Mouse (Mus musculus): ENCODE measurements around the gene 4931406P16Rik. TPM values are rescaled to one million over a fixed set of nuclear protein-coding genes. Genes with fewer than 3 reads are reported as not detected.
"Not testable (repeated sequence)": the region's sequence is repeated elsewhere in the genome, so short reads cannot be mapped to it uniquely, and the experiment has no call there.

4931406P16Rik gene
- polyA plus RNA-seq, 1 experiment, result 17.6 TPM

DNA sequence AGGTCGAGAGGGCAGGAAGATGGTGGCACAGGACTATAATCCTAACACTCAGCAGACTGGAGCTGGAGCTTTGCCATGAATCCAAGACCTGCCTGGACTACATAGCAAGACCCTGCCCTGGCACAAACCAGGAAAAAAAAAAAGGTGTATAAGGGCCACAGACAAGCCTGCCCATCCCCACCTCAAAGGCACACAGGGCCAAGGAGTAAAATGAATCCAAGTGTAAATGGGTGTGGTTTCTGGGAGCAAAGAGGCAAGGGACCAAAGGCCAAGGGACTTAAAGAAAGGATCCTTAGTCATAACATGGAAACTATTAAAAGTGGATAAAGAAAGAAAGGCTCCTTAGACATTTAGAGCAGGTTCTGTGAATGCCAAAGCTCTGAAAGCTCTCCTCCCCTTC is 94.9 kb downstream of the 4931406P16Rik start:
- TF ChIP-seq POLR2A (IDR thresholded peaks at IDR 0.05; ENCODE audit: control insufficient read depth, low read depth, low read length), result no peak
- TF ChIP-seq CTCF (IDR thresholded peaks at IDR 0.05; ENCODE audit: control insufficient read depth, insufficient read depth, insufficient replicate concordance, low read depth, low read length), result no peak
- H3K27me3 ChIP-seq (ENCODE audit: control insufficient read depth, insufficient read depth, low read length), result no peaks in the 10 kb centered on the region
- H3K36me3 ChIP-seq (ENCODE audit: control insufficient read depth, insufficient read depth, low read length), result no peaks in the 10 kb centered on the region
- H3K4me3 ChIP-seq (ENCODE audit: control insufficient read depth, low read depth, low read length), result no peak overlapping the region
- H3K4me1 ChIP-seq (ENCODE audit: control insufficient read depth, insufficient read depth, low read length), result no peaks in the 10 kb centered on the region
- no peak overlapping the region for H3K27ac ChIP-seq (ENCODE audit: control insufficient read depth, insufficient read depth, low read depth, low read length)

DNA sequence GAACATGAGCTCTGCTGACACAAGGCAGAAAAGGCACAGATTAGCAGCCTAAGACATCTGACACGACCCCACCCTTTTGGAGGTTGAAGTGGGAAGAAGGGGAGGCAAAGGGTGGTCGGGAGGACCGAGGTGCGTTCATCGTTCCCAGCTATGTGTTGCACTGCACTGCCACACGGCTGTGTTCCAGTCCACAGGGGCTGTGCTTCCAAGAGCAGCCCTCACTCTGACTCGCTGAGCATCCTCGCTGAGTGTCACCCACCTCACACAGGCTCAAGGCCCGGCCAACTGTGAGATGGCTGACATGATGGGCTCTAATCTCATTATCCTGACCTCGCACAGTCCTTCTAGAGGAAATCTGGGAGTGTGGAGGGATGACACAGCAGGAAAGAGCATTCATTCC is 96.9 kb downstream of the 4931406P16Rik start:
- TF ChIP-seq POLR2A (IDR thresholded peaks at IDR 0.05; ENCODE audit: control insufficient read depth, low read depth, low read length), result no peak
- no peak for TF ChIP-seq CTCF (IDR thresholded peaks at IDR 0.05; ENCODE audit: control insufficient read depth, insufficient read depth, insufficient replicate concordance, low read depth, low read length)
- no peaks in the 10 kb centered on the region for H3K27me3 ChIP-seq (ENCODE audit: control insufficient read depth, insufficient read depth, low read length)
- no peaks in the 10 kb centered on the region for H3K36me3 ChIP-seq (ENCODE audit: control insufficient read depth, insufficient read depth, low read length)
- H3K4me3 ChIP-seq (ENCODE audit: control insufficient read depth, low read depth, low read length), result no peak overlapping the region
- no peak overlapping the region for H3K27ac ChIP-seq (ENCODE audit: control insufficient read depth, insufficient read depth, low read depth, low read length)
- no peaks in the 10 kb centered on the region for H3K4me1 ChIP-seq (ENCODE audit: control insufficient read depth, insufficient read depth, low read length)

GRCm38 (mm10) chr7:34215481-34215880 is 97.9 kb downstream of the 4931406P16Rik start:
- TF ChIP-seq POLR2A (IDR thresholded peaks at IDR 0.05; ENCODE audit: control insufficient read depth, low read depth, low read length) (no peak), CTCF (IDR thresholded peaks at IDR 0.05; ENCODE audit: control insufficient read depth, insufficient read depth, insufficient replicate concordance, low read depth, low read length) (no peak)
- H3K27me3 ChIP-seq (ENCODE audit: control insufficient read depth, insufficient read depth, low read length), result no peaks in the 10 kb centered on the region
- no peak overlapping the region for H3K4me3 ChIP-seq (ENCODE audit: control insufficient read depth, low read depth, low read length)
- no peak overlapping the region for H3K27ac ChIP-seq (ENCODE audit: control insufficient read depth, insufficient read depth, low read depth, low read length)
- no peaks in the 10 kb centered on the region for H3K4me1 ChIP-seq (ENCODE audit: control insufficient read depth, insufficient read depth, low read length)
- H3K36me3 ChIP-seq (ENCODE audit: control insufficient read depth, insufficient read depth, low read length), result no peaks in the 10 kb centered on the region

DNA sequence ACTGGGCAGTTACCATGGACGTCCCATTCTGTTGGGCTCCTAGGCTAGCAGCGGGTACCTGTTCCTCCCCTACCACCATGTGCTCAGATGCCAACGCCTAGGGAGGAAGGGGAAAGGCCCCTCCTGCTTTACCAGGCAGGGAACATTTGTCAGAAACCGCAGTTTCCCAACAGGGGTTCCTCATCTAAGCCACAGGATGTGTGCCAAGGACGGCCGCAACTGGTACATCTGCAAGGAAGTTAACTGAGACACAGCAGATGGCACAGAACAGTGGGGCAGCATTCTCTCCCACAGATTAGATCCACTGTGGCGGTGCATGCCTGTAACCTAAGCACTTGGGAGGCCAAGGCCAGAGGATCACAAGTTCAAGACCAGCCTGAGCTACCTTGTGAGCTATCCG is 98.7 kb downstream of the 4931406P16Rik start:
- Histone ChIP-seq H3K4me1 (ENCODE audit: control insufficient read depth, insufficient read depth, low read length) (no peaks in the 10 kb centered on the region), H3K4me3 (ENCODE audit: control insufficient read depth, low read depth, low read length) (no peak overlapping the region), H3K36me3 (ENCODE audit: control insufficient read depth, insufficient read depth, low read length) (no peaks in the 10 kb centered on the region), H3K27me3 (ENCODE audit: control insufficient read depth, insufficient read depth, low read length) (no peaks in the 10 kb centered on the region), H3K27ac (ENCODE audit: control insufficient read depth, insufficient read depth, low read depth, low read length) (no peak overlapping the region)
- no peak for TF ChIP-seq POLR2A (IDR thresholded peaks at IDR 0.05; ENCODE audit: control insufficient read depth, low read depth, low read length)
- no peak for TF ChIP-seq CTCF (IDR thresholded peaks at IDR 0.05; ENCODE audit: control insufficient read depth, insufficient read depth, insufficient replicate concordance, low read depth, low read length)

GRCm38 (mm10) chr7:34213281-34213680 is 100.1 kb downstream of the 4931406P16Rik start:
- Histone ChIP-seq H3K4me3 (ENCODE audit: control insufficient read depth, low read depth, low read length) (no peak overlapping the region), H3K4me1 (ENCODE audit: control insufficient read depth, insufficient read depth, low read length) (no peaks in the 10 kb centered on the region), H3K27me3 (ENCODE audit: control insufficient read depth, insufficient read depth, low read length) (no peaks in the 10 kb centered on the region), H3K27ac (ENCODE audit: control insufficient read depth, insufficient read depth, low read depth, low read length) (no peak overlapping the region), H3K36me3 (ENCODE audit: control insufficient read depth, insufficient read depth, low read length) (no peaks in the 10 kb centered on the region)
- TF ChIP-seq POLR2A (IDR thresholded peaks at IDR 0.05; ENCODE audit: control insufficient read depth, low read depth, low read length) (no peak), CTCF (IDR thresholded peaks at IDR 0.05; ENCODE audit: control insufficient read depth, insufficient read depth, insufficient replicate concordance, low read depth, low read length) (no peak)

GRCm38 (mm10) chr7:34208027-34208745 is 105.2 kb downstream of the 4931406P16Rik start:
- TF ChIP-seq POLR2A (IDR thresholded peaks at IDR 0.05; ENCODE audit: control insufficient read depth, low read depth, low read length) (no peak), CTCF (IDR thresholded peaks at IDR 0.05; ENCODE audit: control insufficient read depth, insufficient read depth, insufficient replicate concordance, low read depth, low read length) (no peak)
- Histone ChIP-seq H3K36me3 (ENCODE audit: control insufficient read depth, insufficient read depth, low read length) (no peaks in the 10 kb centered on the region), H3K27ac (ENCODE audit: control insufficient read depth, insufficient read depth, low read depth, low read length) (no peak overlapping the region), H3K27me3 (ENCODE audit: control insufficient read depth, insufficient read depth, low read length) (no peaks in the 10 kb centered on the region), H3K4me1 (ENCODE audit: control insufficient read depth, insufficient read depth, low read length) (no peaks in the 10 kb centered on the region), H3K4me3 (ENCODE audit: control insufficient read depth, low read depth, low read length) (no peak overlapping the region)

DNA sequence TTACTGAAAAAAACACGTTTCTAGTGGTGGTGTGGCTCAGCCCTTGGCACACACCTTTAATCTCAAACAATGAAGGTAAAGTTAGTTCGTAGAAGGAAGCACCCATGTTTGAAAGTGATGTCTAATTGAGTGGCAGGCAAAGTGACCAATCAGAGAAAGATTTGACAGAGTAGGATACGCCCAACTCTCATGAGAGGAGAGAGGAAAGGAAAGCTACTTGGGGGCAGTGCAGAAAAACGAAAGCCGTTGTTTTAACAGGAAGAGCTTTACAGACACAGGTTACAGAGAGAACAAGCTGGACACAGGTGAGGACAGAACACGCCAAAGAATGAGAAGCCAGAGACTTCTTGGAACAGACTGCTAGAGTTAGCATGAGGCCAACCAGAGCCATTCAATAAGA is 107.0 kb downstream of the 4931406P16Rik start:
- Histone ChIP-seq H3K27ac (ENCODE audit: control insufficient read depth, insufficient read depth, low read depth, low read length) (no peak overlapping the region), H3K4me3 (ENCODE audit: control insufficient read depth, low read depth, low read length) (no peak overlapping the region), H3K27me3 (ENCODE audit: control insufficient read depth, insufficient read depth, low read length) (no peaks in the 10 kb centered on the region), H3K4me1 (ENCODE audit: control insufficient read depth, insufficient read depth, low read length) (no peaks in the 10 kb centered on the region), H3K36me3 (ENCODE audit: control insufficient read depth, insufficient read depth, low read length) (no peaks in the 10 kb centered on the region)
- no peak for TF ChIP-seq POLR2A (IDR thresholded peaks at IDR 0.05; ENCODE audit: control insufficient read depth, low read depth, low read length)
- no peak for TF ChIP-seq CTCF (IDR thresholded peaks at IDR 0.05; ENCODE audit: control insufficient read depth, insufficient read depth, insufficient replicate concordance, low read depth, low read length)

- H3K4me3 ChIP-seq (ENCODE audit: control insufficient read depth, low read depth, low read length); H3K27ac ChIP-seq (ENCODE audit: control insufficient read depth, insufficient read depth, low read depth, low read length); H3K36me3 ChIP-seq (ENCODE audit: control insufficient read depth, insufficient read depth, low read length); H3K27me3 ChIP-seq (ENCODE audit: control insufficient read depth, insufficient read depth, low read length); H3K4me1 ChIP-seq (ENCODE audit: control insufficient read depth, insufficient read depth, low read length): not testable (repeated sequence)
Observed at GRCm38 (mm10) chr7:34202147-34202546, 111.2 kb downstream of the 4931406P16Rik start.

Measured in testis, adult 2 months (tissue).